Mouse (Mus musculus) urinary bladder, adult 18-20 months (tissue): ENCODE results near the gene Mrgprf.

Experiments
- DNase-seq, 2 experiments: peaks; one replicate each; pipeline ENCODE4 v3.0.0; 2022; ENCODE audit warnings: low spot score in 2 of 2, mixed read lengths in 2 of 2

Mrgprf gene

DNA sequence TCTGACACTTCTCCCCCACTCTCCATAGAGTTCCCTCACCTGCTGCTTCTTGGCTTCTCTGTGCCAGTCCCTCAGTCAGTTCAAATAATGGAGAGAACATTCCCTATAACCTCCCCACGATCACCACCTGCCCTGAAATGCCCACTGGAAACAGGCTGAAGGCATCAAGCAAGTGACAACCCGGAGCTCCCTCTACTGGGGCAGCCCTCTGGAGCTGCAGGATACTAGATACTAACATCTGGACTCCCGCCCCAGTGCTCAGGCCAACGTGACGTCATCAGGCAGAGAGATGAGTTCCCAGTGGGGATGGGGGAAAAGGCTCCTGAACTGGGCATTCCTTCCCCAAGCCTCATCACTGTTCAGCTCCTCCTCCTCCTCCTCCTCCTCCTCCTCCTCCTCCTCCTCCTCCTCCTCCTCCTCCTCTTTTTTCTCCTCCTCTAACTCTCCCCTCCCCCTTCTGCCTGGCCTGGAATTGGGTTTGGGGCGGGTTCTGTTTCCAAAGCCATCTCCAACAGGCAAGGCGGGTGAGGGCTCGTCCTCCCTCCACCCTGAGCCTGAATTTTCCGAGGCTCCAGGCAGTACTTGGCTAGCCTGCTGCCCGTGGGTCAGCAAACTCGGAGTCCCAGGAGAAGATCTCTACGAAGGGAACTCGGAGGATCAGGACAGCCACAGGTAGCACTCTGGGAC is at the start of gene Mrgprf:
Gene Mrgprf (plus strand): TSS at position 508 of the 687 bp plus-strand sequence.
- DNase-seq: peak; percentile 24 to 78

DNA sequence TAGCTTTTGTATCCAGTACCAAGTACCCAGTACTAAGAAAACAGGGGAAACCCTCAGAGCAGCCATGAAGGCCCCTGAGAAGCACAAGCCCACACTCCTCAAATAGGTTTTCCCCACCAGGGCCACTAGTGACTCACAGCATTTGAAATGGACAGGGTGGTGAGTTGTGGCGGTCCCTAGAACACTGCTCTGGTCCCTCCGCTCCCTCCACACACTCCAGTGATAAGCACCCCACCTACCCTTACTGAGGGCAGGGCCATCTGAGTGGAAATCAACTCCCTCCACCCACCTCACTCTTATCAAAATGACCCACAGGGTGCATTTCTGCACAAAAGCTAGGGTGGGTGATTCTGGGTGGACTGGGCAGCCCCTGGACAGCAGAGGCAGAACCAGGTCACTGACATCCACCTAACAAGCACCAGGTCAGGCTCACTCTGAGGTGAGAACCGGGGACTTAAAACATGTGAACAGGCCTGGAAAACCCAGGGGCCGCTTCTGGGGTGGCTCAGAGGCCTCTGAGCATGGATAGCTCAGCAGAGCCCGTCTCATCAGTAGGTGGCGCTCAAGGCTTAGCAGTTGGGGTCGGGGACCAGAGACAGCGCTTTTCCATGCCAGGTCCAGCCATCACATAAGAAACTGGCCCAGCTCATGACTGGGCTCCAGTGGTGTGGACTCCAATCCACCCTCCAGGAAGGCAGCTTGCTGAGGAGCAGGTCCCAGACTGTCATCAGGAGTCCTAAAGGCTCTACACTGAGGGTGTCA is 47.7 kb upstream of the Mrgprf start:
- DNase-seq: peak; percentile 63 to 67

DNA sequence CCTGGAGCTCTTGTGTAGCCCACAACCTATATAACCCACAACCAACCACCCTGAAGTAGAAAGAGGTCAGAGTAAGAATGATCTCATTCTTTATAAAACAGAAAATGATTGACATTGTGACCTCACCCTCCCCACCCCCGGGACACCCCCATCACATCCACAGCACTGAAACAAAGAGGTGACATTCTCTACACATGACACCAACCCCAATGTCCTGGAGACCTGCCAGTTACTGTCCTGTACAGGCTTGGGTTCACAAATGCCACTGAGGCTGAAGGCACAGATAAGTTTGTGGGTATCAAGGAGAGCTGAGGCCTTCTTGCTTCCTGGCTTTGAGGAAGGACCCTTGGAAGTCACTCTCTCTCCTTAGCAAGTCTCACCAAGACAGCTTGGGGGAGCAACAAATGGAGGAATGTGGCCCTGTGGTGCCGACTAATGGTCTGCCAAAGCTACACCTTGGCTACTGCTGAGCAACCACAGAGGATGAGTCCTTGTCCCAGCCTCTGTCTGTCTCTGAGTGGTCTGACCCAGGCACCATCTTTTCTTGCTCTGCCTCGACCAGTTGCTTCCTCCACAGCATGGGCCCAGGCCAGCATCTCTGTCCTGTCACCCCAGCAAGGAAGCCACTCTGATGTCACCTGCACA is 46.5 kb upstream of the Mrgprf start:
- DNase-seq: no peak

DNA sequence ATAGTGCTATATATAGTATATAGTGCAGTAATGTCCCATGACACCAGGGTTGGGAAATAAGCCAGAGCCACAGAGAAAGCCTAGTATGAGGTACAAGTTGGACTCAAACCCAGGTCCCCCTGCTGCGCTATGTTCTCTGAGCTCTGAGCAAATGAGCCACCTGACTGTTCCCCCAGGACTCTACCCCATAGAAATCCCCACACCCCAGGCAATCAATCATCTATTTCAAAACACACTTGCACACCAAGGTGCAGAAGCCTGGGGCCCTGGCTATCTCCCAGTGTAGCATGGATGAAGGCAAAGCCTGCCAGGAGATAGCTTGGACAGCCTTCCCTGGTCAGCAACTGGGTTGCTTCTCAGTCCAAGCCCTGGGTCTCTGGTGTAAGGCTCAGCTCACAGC is 44.5 kb upstream of the Mrgprf start:
- DNase-seq: no peak

DNA sequence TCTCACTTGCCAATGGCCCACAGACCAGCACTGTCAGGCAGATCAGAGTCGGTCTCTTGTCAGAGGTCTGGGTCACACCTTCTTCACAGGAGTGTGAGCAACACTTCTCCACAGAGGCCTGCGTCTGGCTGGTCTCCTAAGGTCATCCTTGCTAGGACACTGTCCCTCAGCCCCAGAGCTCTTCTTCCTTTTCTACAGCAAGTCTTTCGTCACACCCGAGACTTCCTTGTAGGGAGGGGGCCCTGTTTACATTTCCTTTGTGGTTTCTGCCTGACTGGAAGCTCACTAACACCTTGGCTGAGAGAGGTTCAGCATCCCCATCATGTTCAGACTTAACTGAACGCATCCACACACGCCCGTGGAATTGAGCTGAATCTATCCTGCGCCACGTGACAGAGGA is 36.4 kb upstream of the Mrgprf start:
- no peak for DNase-seq

DNA sequence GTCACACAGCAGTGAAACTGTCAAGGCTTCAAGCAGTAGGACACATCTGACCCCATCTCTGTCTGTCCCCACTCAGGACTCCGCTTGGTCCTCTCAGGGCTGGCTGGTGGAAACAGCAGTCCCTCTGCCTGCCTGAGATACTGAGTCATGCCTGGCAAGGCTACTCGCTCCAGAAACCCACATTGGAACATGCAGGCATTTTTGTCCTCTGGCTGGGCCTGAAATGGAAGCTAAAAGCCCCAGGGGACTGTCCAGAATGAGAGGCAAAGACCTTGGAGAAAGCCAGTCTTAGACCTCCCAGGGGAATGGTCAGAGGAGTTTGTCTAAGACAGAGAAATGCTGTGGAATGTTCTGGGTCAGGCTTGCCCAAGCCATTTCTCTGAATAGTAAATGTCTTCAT is 34.6 kb upstream of the Mrgprf start:
- no peak for DNase-seq

DNA sequence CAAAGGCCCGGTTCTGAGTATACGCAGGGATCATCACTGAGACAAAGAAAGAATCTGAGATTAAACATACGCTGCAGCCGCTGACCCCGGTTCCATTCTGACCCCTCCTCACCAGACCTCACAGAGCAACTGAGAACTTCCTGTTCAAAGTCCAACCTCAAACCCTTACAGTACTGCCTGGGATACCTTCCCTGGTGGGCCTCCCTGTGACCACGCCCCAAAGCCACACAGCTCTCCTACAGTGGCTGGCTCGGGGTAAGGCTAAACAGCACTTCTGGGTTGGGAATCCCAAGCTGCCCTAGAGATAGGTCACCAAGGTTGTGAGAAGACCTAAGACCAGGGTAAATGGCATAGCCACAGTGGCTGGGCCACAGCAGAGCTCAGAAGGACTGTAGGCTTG is 31.7 kb upstream of the Mrgprf start:
- no peak for DNase-seq

DNA sequence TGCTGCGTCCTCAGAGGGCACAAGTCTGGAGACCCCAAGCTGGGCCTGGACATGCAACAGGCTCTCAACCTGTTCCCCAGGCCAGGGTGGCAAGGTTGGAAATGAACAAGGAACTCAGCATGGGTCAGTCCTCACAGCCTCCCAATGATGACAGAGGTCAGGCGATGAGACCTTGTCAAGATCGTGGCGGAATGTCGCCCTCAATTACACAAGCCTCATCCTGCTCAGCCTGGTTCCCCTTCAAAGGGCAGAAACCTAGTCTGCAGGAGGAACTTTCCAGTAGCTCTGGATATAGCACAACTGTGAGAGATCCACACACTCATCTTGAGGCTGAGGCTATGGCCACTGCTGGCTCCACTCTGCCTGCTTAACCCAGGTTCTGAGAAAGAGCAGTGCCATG is 29.7 kb upstream of the Mrgprf start:
- DNase-seq: no peak

DNA sequence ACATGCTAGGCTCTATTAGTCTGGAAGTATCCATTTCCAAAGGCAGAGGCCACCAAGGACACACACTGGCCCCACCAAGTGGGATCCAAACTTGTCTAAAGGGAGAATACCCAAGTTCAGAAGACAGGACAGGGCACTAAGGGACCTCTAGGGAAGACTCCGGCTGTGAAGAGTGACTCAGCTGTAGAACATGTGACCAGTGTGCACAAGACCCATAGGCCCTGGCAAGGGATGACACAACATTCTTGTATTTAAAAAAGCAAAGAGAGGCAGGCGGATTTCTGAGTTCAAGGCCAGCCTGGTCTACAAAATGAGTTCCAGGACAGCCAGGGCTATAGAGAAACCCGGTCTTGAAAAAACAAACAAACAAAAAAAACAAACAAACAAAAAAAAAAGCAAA is 25.1 kb upstream of the Mrgprf start:
- no peak for DNase-seq

DNA sequence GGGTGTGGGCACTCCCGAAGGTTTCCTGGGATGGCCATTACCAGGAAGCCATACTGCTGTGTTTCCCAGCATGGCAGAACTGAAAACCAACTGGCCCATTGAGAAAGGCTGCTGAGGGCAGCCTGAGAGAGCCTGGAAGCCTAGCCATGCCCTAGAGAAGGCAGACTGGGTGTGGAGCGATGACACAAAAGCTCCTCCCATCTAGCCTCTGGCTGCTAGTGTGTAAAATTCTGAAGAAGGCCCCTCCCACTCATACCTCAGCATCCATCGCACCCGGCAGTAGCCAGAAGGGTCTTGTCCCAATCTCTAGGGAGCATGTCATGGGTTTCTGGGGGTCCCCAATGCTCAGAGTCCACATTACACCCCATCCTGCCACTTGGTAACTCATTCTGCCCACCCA is 19.2 kb upstream of the Mrgprf start:
- no peak for DNase-seq

DNA sequence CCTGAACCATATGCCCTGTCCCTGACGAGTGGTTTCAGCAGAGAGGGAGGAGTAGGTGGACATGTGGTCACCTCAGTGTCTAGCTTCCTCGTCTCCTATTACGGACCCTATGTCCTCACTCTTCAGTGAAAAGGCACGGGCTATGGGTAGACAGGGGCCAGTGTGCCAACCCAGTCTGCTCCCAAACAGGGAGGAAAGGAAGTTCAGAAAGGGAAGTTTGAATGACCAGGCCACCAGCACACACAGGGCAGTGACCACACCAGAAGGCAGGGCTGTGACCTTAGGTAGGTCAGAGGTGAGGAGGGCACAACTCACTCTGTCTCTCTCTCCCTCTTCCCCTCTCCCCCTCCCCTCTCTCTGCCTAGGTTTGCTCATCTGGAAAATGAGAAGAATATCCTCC is 17.6 kb upstream of the Mrgprf start:
- DNase-seq: no peak

DNA sequence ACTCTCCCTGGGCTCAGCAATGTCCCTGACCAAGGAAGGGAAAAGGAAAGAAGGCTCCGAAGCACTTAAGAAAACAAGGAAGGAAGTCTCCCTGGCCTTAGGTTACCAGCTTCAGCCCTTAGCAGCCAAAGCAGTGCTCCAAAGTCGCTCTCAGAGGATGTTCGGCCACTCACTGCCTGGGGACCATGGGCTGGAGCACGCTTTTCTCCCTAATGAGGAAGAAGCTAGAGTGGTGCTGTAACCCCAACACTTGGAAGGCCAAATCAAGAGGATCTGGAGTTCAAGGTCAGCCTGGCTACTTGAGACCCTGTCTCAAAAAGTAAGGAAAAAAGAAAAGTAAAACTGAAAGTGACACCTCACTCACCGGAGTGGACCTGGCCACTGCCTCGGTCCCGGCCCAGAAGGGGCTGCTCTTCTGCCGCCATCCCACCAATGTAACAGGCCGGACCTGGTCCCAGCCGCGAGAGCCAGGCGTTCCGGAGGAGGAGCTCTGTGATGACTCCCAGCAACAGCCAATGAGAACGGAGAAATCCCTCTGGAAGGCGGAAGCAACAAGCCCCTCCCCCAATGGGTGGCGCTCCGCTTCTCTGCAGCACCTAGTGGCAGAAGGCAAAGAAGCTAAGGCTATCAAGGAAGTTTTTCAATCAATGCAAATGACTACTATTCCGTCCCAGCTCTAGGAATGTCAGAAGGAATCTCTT is 17.0 kb upstream of the Mrgprf start, which contains the start of gene Tpcn2:
Gene Tpcn2 (minus strand): TSS at position 525 of the 701 bp plus-strand sequence.
- peak; percentile 88 to 91 for DNase-seq

DNA sequence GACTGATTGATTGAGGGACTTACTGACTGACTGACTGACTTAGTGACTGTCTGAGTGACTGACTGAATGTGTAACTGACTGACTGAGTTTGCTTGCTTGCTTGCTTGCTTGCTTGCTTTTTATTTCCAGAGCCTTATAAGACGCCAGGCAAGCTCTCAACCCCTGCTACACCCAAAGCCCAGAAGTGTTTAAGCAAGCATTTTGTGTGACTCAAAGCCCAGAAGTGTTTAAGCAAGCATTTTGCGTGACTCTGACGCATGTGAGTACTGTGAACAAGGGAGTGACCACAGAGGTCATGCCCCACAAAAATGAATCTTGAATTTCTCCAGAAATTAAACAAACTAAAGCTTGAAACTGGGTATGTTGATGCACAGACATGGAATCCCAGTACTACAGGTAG is 16.3 kb upstream of the Mrgprf start:
- no peak for DNase-seq

DNA sequence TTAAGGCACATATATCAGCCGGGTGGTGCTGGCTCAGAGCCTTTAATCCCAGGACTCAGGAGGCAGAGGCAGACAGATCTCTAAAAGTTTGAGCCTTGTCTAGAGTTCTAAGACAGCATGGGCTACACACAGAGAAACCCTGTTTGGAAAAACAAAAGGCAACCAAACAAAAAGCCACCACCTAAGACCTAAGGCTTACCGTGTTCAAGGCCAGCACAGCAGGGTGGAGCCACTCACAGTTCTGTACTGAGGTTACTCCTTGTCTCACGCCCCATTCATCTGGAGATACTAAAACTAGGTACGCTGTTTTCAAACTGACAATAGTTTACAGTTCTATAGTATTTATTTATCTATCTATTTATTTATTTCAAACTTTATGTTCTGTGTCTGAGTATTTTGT is 15.2 kb upstream of the Mrgprf start:
- no peak for DNase-seq

DNA sequence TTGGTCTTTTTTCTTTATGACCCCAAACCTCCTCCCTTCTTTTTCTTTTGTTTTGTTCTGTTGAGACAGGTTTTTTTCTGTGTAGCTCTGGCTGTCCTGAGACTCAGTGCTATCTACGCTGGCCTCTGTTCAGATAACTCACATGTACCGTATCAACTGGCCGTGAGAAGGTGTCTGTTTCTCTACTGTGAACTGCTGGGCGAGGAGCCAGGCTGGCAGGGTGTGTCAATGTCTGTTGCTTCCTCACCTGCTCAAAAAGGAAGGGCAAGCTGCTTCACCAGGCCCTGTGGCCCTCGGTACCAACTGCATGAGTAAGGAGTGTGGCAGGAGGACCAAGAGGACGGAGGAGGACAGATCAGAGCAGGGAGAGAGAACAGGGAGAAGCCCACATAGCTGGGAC is 13.2 kb upstream of the Mrgprf start:
- DNase-seq: no peak

DNA sequence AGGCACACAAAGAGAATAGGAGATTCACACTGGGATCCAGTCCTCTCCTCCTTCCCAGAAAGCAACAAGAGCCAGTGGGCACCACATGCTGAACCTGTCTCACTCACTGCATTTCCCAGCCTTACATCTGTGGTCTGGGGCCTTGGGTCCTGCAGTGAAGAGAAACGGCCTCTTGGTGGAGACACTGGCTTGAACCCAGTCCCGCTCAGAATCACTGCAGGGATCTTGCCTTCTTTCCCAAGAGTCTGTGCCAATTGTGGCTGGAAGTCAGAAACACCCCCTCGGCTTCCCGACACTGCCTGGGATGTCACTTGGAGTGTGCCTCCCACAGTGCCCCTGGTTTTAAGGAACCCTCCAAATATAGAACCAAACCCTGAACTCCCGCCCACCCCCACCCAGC is 11.3 kb upstream of the Mrgprf start:
- no peak for DNase-seq

DNA sequence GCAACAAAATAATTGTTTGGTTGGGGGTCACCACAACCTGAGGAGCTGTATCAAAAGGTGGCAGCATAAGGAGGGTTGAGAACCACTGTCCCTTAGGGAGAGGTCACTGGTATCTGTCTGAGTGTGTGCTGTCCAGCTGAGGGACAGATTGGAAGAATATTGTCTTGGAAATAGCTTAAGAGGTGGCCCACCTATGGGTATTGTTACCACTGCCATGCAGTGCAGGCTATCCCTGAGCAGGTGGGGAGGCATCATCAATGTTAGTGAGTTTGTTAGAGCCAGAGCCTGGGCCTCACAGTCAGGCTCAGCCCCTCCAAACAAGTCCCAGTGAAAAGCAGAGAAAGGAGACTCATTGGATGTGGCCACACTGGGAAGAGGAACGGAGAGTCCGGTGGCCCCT is 8.8 kb upstream of the Mrgprf start:
- DNase-seq: no peak

DNA sequence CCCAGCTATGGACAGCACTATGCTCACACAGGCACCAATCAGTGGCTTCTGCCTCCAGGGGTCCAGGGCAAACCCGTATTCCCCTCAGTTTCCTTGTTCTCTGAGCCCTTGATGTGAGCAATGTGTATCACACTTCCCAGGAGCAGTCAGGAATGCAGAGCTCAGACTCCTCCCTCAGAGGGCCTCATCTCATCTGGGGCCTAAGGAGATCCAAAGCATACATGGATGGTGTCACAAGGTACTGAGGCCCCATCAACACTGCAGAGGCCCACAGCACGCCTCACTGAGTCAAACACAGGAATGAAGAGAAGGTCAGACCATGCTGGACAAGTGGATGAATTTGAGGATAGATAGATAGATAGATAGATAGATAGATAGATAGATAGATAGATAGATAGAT is 7.9 kb upstream of the Mrgprf start:
- DNase-seq: no peak

DNA sequence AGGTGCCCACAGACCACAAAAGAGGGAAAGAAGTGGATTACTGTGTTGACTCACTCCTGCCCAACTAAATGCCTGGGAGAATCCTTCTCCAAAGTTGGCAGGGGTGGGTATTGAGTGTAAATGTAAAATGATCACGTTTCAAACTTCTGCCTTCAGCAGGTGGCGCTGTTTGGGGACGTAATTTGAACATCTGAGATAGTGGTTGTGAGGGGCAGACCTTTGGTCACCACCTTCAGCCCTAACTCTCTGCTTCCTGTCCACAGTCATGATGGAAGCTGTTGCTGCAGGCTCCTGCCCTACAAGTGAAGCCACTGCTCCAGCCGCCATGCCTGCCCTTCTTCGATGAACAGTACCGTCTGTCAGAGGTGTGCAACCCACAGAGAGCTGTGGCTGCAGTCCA is 6.8 kb upstream of the Mrgprf start:
- no peak for DNase-seq

DNA sequence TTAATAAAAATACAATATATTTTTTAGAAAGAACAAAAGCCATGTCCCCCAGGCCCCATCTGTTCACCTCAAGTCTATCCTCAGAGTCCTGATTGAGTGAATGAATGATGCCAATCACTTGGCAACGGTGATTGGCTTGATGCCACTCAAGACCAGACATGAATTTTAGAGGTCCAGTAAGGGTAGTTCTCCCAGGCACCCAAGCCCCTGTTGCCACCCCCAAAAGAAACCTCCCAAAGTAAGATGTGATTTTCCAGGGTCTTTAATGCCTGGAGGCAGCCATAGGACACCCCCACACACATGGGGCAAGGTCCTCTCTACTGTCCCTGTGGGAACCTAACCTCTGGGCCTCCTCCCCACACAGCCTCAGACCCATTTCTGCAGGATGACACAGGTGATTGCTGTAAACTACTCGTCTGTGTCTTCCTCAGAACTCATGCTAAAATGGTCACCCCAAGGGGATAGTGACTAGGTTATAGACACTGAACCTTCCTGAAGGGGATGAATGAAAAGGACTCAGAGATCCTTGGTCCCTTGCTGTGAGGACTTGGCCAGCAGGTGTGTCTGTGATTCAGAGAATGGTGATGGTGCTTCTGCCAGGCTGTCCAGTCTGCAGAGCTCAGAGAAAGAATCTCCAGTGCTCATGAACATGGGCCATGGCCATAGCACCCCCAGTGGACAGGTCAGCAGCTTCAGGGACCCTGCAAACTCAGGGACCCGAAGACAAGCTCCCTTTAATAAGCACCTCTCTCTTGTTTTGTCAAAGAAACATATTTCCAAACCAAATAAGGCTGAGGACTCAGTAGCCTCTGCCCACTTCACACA is 1.8 kb upstream of the Mrgprf start:
- DNase-seq: no peak

DNA sequence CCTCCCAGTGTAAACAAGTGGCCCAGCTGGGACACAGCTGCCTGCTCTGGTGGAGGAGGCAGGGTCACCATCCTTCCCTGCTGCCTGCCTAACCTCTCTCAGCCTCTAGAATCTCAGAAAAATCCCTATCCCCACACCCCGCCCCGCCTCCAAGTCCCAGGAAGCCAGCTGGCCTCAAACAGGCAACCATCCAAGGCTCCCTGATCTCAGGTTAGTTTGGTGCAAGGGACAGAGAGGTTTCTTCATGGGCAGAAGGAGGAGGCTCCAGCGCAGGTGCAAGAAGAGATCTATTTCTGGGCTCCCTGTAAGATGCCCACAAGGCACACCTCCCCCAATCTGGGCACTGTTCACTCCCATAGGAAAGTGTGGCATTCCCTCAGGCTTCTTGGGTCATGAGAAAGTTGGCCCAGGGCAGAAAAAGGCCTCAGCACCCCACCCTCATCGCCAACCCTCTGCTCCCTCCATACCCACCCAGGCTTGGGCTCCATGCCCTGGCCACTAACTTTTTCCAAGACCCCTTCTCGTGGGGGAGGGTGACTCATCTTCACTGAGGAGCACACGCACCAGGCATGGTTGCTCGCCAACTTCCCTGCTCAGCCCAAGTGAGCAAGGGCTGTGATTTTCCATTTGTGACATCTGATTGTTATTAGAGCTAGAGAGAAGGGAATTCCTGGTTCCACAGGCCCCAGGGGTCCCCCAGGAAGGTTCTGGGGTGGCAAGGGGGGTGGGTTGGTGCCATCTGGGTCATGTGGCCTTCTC is 887 bp upstream of the Mrgprf start:
- DNase-seq: no peak
